Mouse (Mus musculus) kidney, postnatal 14 days (tissue): ENCODE results near the gene Wdr4.
"Not testable (repeated sequence)": the region's sequence is repeated elsewhere in the genome, so short reads cannot be mapped to it uniquely, and the experiment has no call there.

ENCODE experiments used
- DNase-seq: peaks from one replicate; pipeline ENCODE4 v3.0.0; 2022; ENCODE audit warnings: mixed read lengths

Gene Wdr4

DNA sequence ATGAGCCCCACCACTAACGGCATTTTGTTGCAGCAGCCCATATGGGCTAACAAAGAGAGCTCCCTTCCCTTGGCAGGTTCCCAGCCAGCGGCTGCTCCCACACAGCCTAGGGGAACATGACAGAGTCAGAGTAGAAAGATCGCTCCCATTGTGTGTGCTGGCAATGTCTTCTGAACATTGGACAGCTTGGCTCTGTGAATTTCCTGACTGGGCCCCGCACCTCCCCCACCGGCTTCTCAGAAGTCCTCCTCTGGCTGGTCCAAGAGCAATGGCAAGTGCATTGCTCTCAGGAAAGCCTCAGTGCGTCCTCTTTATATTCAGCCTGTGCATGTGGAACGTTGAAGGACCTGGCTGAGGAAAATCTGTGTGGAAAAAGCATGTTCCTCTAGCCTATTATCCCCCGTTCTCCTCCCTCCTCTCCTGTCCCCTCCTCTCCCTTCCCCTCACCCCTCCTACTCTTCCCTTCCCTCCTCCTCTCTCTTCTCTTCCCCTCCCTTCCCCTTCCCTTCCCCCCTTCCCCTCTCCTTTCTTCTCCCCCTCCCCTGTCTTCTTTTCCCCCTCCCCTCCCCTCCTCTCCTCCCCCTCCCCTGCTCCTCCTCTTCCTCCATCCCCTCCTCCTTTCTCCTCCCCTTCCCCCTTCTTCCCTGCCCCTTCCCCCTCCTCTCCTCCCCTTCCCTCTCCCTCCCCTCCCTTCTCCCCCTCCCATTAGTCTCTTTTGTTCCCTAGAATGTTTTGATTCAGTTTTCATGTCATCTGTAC, 16.3 kb upstream of the Wdr4 start:
- peak; percentile 81 for DNase-seq

DNA sequence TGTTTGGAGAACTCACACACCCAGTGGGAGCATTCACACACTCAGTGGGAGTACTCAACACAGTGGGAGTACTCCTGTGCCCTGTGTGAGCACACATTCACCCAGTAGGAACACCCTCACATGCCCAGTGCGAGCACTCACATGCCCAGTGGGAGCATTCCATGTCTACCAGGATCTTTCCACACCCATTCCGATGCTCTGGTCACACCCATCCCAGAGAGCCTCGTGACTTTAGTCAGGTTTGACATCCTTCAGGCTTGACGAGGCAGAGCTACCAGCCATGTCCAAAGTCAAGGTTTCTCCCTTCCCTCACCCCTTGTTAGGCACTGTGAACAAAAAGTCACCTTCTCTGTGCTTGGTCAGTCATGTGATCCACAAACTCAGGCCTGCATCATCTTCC, 15.6 kb upstream of the Wdr4 start:
- no peak for DNase-seq

DNA sequence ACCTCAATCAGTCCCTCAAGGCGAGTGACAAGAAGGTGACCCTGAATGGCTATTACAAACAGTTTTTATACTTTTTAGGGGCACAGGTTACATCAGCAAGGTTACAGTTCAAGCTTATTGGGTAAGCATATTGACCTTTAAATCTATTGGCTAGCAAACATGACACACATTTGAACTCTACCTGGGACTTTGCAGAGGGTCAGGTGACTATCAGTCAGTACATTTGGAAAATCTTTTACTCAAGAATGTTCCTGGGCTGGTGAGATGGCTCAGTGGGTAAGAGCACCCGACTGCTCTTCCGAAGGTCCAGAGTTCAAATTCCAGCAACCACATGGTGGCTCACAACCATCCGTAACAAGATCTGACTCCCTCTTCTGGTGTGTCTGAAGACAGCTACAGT, 12.6 kb upstream of the Wdr4 start:
- not testable (repeated sequence) for DNase-seq

DNA sequence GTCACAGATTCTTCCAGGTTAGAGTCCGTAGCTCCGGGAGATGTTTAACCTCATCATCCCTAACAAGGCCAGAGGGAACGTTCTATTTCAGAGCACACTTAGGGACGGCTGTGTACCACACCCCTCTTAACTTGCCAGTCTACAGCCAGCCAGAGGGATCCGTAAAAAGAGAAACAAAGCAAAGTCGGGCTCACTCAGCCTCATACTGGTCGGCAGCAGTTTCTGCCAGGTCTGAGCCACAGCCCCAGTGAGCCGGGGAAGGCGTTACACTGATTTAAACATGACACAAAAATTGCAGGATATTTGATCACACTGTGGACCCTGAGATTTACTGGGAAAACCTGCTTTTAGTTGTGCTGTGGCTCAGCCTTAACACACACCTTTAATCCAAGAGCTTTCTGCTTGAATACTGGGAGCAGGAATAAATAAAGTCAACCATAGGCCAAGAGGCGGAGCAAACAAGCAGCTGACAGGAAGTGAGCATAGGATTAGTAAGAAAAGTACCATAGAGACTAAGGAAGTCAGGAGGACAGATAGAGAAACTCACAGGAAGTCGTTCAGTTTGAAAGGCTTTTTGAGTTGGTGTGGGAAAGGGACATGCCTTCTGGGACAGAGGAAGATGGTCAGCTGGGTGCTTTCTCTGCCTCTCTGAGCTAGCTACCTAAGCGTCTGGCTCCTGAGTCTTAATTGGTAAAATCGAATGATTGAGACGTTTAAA, 11.8 kb upstream of the Wdr4 start:
- DNase-seq: no peak

DNA sequence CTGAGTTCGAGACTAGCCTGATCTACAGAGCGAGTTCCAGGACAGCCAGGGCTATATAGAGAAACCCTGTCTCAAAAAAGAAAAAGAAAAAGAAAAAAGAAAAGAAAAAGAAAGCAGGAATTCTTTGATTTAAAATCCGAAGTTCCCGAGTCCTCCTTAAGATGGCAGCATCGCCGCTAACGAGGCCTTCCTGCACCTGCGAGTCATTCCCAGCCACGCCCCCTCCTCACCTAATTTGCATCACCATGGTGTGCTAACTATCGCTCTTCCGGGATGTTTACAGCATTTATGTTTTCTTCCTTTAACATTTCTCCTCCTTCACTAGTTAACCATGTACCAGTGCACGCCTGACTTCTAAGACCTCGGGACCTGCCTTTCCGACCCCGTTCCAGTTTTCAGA, 9.5 kb upstream of the Wdr4 start:
- DNase-seq: peak; percentile 63

DNA sequence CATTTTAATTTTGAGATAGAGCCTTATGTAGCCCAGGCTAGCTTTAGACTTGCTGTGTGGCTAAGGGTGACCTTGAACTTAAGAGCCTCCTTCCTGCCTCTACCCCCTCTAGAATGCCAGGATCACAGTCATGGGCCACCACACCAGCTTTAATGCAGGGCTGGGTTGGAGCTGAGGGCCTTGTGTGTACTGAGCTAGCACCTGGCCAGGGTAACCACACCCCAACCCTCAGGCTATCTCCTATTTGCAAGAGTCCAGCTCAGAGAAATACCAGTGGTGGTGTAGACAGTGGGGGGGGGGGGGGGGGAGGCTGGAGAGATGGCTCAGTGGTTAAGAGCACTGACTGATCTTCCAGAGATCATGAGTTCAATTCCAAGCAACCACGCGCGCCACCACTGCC, 6.0 kb upstream of the Wdr4 start:
- no peak for DNase-seq

DNA sequence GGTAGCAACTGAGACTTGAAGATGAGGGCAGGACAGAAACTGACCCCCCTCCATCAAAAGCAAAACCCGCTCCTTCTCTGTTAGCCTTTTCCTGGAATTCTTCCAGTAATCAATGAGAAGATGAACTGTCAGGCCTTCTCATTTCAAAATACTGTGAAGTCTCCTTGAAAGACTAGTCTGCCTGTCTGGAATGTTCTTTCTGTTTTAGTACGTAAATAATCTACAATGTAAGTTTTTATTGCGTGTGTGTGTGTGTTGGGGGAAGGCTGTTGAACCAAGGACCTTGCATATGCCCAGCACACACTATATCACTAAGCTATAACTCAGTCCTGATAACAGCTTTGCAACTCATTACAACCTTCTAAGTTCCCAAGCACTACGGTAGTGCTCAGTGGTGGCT, 5.3 kb upstream of the Wdr4 start:
- no peak for DNase-seq

DNA sequence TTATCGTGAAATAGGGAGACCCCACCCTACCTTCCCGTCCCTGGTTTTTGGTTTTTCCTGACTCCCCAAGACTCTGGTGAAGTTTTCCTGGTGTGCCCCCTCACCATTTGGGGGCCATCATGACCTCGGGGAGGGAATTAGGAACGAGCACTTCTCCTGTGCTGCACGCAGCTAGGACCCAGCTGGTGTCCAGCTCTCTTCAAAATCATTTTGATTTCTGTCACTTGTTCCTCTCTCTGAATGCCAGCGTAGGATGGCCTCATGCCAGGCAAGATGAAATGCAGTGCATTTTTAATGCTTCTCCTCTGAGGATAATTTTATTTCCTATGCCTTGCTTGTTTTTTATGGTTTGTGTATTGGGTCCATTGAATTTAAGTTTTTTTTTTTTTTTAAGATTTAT, 2.2 kb upstream of the Wdr4 start:
- no peak for DNase-seq

DNA sequence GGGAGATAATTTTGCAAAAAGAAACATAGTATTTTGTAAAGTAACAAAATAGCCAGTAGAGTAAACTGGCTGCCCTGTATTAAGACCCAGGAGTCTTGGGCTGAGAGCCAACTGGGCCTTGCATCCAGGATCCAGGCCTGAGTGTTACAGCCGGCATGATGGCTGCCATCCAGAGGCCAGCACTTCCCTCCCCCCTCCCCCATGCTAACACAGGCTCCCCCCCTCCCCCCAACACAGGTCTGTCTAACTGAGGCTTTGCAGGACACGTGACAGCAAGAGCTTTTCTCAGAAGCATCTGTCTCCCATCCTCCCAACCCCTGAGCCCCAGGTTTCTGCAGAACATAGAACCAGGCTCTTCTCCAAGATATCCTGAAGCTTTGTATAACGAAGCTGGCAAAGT, 1.1 kb upstream of the Wdr4 start:
- DNase-seq: peak; percentile 80

DNA sequence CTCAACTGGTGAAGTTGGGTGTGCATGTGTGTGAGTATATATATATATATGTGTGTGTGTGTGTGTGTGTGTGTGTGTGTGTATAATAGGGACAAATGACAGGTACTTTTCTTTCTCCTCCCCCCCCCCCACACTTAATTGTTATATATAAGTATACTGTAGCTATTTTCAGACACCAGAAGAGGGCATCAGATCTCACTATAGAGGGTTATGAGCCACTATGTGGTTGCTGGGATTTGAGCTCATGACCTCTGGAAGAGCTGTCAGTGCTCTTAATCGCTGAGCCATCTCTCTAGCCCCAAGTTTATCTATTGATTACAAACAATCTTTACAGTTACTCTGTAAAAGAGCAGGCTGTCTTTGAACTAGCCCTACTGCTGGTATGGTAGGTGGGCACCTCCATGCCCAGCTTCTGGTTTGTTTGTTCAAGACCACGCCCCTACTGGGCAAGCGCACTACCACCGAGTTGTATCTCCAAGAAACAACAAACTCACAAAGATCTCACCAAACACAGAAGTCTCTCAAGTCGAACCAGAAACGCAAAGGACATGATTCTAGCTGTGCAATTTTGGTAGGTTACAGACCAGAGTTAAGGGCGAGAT, 335 bp downstream of the Wdr4 start:
- DNase-seq: no peak

DNA sequence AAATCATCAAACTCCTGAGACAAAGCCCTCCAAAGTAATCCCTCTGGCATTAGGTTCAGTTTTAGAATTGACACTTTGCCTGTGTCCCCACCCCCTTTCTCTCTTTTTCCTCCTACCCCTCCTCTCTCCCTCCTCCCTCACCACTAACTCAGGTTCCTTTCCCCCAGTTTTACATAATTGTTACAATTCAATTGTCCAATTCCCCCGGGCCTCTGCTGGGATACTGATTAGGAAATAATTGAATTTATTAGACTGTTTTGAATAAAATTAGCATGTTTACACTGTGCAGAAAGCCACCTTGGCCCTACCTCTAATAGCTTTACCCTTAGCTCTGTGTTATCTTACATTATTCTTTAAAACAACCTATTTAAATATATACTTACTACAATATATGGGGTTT, 5.1 kb downstream of the Wdr4 start:
- DNase-seq: no peak

DNA sequence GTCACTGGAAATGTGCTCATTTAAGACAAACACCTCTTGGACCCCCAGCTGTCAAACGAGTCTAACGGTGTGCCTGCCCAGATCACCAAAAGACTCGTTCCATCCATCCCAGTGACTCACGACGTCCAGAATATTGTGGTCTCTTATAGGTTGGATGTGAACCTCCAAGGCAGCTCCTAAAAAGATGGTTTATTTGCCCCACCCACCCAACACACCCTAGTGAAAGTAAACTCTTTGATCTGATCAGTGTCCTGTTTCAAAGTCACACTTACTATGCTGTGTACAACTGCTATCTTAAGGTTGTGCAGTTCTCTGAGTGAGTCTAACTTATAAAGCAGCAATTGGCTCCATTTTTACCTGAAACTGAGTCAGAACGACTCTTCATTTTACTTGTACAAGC, 7.2 kb downstream of the Wdr4 start:
- no peak for DNase-seq

DNA sequence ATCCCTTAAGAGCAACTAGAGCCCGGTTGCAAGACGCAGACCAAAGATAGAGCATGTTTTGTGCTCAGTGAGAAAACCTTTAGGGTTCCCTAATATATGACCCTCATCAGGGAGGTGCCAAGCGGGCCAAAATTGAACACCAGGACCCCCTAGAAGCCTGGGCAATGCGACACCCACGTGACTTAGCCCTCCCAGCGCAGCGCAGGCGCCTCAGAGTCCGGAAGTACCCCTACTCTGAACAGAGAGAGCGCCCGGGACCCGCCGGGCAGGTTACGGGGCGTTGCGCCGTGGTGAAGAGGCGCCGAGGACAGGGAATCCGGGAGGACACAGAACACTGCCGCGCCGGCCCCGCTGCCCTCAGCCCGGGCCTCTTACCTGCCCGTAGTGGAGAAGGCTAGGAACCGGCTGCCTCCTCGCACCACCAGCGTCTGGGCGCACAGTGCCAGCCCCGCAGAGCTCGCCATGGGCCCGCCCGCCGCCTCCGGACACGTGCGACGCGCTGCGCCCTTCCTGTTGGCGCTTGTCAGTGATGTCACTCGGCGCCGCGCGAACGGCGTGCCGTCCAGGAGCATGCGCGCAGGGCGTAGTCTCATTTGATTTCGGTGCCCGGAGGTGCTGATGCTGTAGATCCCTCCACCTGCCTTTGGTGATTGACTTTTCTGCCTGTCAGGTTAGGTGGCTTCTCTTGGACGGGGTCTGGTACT, 7.8 kb downstream of the Wdr4 start:
- peak; percentile 90 for DNase-seq

DNA sequence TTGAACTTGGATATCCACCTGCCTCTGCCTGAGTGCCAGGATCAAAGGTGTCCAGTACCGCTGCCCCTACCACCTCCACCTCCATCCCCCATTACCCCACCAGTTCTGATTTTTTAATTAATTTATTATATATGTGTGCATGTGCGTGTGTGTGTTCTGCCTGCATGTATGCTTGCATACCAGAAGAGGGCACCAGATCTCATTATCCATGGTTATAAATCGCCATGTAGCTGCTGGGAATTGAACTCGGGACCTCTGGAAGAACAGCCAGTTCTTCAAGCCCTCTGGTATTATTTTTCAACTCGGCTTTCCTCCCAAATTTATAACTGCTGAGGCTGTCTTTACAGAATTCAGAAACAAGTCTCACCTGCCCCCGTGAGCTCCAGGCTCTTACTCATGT, 8.8 kb downstream of the Wdr4 start:
- DNase-seq: no peak

DNA sequence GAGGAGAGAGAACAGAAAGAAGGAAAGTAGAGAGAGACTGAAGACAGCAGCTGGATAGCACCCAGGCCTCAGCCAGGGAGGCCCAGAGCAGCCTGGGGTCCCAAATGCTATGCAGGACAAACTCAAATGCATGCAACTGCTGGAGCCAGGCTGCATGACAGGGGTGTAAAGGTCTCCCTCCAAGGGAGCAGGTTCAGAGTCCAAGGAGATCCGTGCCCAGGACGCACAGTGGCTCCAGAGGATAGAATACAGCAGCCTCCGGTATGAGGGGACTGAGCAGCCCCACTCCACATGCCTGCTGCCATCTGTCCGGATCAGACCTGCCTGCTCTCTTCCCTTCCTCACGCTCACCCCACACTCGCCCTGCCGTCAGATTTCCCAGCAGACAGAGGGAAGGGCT, 13.5 kb downstream of the Wdr4 start:
- peak; percentile 77 for DNase-seq

DNA sequence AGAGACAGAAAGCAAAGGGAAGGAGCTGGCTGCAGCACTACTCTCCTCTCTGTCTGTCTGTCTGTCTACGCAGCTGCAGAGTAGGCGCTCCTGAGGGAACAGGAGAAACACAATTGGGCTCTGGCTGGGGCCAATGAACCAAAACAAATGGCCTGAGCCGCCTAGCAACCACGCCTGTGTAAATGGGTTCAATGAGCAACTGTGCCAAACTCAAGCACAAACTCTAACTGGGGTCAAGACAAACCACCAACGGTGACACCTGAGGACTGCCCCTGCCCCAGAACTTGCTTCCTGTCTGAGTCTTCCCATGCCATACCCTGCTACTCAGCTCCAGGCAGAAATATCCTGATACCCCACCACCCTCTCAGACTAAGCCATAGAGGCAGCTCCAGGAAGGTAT, 14.8 kb downstream of the Wdr4 start:
- DNase-seq: peak; percentile 86

DNA sequence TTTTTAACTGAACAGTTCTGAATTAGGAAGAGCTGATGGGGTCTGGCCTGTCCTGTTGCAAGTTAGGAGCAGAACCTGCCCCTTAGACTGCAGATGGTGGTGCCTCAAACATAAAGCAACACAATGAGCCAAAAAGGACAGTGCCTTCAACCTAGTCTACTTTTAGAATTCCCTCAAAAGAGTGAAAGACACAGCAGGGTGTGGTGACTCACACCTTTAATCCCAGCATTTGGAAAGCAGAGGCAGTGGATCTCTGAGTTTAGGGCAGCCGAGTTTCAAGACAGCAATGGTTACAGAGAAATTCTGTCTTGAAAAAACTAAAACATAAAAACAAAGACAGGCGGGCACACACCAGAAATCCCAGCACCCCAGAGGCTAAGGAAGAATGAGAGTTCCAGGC, 15.8 kb downstream of the Wdr4 start:
- DNase-seq: no peak

DNA sequence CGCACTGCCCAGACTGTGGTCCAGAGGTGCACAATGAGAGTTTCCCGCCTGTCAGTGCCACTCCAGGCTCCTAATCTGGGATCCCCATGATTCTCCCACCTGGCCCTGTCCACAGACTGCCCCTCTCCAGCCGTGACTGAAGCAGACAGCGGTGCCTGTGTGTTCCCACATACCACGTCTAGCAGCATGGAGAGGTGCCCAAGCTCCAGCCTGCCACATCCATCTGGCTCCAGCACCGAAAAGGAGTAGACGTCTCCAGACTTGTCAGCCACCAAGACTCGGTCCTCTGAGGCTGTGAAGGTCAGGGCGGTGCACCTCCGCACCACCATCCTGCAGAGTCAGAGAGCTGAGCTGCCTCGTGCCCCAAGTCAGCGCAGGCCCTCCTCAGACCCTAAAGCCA, 16.4 kb downstream of the Wdr4 start:
- no peak for DNase-seq

DNA sequence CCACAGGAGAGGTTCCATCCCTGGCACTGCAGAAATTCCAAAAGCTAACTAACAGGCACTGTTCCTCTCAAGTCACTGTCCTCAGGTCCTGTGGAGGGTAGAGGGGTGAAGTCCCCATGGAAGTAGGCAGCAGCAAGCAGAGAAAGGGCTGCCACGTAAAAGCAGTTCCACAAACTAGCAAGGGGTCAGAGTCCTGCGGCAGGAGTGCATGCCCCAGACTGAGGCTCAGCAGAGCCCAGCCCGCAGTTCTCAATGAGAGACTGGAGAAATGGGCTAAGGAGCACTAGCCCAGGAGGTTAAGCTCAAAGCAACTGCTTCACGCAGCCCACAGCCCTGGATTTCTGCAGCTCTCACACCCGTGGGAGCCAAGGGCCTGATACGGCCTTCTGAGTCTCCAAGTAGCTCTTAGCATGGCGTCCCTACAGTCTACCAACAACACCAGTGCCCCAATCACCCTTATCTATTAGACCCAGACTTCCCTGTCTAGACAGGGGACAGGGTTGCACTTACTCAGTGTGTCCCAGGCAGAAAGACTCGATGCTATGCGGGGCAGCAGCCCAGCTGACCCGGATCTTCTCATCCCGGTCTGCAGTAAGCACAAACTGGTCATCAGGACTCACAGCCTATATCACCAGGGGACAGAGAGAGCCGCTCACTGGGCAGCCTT, 17.4 kb downstream of the Wdr4 start:
- peak; percentile 53 for DNase-seq

DNA sequence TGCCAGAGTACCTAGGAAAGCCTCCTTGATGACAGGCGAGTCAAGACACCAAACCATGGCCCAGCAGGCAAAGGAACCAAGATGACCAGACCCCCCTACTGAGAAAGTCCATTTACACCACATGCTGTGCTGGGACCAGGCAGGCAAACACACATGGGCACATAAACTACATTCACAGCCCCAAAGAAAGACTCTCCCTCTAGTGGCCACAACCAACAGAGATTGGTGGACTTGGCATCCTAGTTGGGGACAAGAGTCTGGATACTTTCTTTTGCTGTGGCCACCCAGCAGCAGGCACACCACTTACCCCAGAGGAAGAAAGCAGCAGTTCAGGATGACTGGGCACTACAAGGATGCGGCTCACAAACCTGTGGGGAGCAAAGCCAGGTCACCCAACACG, 18.9 kb downstream of the Wdr4 start:
- DNase-seq: no peak

DNA sequence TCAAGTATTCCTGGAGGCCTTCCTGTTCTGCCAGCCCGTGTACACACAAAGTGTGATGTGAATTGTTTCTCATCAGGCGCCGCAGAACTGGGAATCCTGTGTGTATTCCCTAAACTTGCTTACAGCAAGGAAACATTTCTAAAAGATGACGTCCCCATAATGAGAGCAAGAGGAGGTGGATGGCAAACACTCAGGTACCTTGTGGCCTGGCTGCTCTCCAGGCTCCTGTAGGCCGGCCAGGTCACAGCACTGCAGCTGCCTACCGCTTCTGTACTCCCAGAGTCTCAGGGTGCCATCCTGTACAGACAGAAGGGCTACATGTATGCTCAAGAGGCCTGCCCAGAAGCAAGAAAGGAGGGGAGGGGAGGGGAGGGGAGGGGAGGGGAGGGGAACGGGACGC, 19.4 kb downstream of the Wdr4 start:
- no peak for DNase-seq

DNA sequence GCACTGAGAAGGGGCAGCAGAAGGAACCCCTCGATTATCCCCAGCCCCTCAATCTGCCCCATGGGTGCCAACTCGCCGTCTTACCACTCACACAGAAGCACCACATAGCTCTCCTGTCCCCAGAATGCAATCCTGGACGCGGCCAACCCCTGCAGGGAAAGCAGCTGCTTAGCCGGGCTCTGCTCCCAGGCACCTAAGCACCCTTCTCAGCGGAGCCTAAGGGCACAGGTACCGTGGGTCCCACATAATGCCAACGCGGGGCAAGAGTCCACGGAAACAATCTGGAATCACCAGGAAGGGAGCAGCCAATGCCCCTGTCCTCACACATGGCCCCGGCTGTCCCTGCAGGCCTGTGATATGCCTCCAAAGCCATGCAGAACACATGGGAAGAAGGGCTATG, 20.1 kb downstream of the Wdr4 start:
- DNase-seq: no peak

DNA sequence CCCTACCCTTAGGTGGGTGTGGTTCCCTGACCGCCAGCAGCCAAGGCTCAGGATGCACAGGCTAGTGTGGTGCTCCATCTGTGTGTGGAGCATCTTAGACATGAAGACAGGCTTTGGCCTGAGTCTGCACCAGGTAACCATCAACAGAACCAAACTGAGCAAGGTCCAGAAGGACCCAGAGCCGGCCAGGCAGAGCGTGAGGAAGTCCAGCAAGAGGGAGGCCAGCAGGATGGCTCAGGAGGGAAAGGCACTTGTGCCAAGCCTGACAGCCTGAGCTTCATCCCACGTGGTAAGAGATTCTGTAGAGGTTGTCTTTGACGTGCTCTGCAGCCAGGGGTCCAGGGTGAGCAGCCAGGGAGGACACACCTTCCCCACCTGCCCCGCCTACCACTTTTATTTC, 22.1 kb downstream of the Wdr4 start:
- DNase-seq: no peak
